Mouse (Mus musculus) limb, embryonic 14.5 days (tissue): ENCODE data around the gene Pibf1. TPM values are rescaled to one million over a fixed set of nuclear protein-coding genes. Genes with fewer than 3 reads are reported as not detected.

Experiments used
- ATAC-seq: fragments of 200-750 bp; cut with Nextera tagmentation; 2 replicates; pipeline ENCODE4 v1.8.0; 2017; ENCODE audit warnings: low read depth, moderate number of reproducible peaks, moderate TSS enrichment; ENCODE audit not compliant: low FRiP score
- DNase-seq: peaks from one replicate; pipeline ENCODE4 v3.0.0-alpha.2; 2015; ENCODE audit warnings: low spot score
- H3K27ac ChIP-seq: fragments of 300-500 bp; sonication (generic); replicated peaks from 2 replicates; pipeline ENCODE4 v1.5.1; 2014; ENCODE audit warnings: low read depth, mild to moderate bottlenecking, low read length, moderate library complexity, mixed read lengths
- H3K27me3 ChIP-seq: fragments of 300-500 bp; sonication (generic); 2 replicates; pipeline ENCODE4 v1.6.1; 2014; ENCODE audit warnings: low read length, mixed read lengths; ENCODE audit not compliant: control insufficient read depth, insufficient read depth
- H3K36me3 ChIP-seq: fragments of 300-500 bp; sonication (generic); 2 replicates; pipeline ENCODE4 v1.6.1; 2014; ENCODE audit warnings: mild to moderate bottlenecking, low read length, moderate library complexity, mixed read lengths; ENCODE audit not compliant: control insufficient read depth, insufficient read depth
- H3K4me1 ChIP-seq: fragments of 300-500 bp; sonication (generic); 2 replicates; pipeline ENCODE4 v1.6.1; 2014; ENCODE audit warnings: antibody characterized with exemption, low read length, mixed read lengths; ENCODE audit not compliant: control insufficient read depth, insufficient read depth
- H3K4me2 ChIP-seq: fragments of 300-500 bp; sonication (generic); replicated peaks from 2 replicates; pipeline ENCODE4 v1.6.1; 2014; ENCODE audit warnings: low read depth, mild to moderate bottlenecking, low read length, moderate library complexity; ENCODE audit not compliant: severe bottlenecking
- H3K4me3 ChIP-seq: fragments of 300-500 bp; sonication (generic); replicated peaks from 2 replicates; pipeline ENCODE4 v1.5.1; 2014; ENCODE audit warnings: low read length
- H3K9ac ChIP-seq: fragments of 300-500 bp; sonication (generic); 2 replicates; pipeline ENCODE4 v1.6.1; 2014; ENCODE audit warnings: mild to moderate bottlenecking, low read depth, low read length, moderate library complexity; ENCODE audit not compliant: severe bottlenecking
- H3K9me3 ChIP-seq: fragments of 300-500 bp; sonication (generic); 2 replicates; pipeline ENCODE4 v1.6.1; 2016; ENCODE audit warnings: low read length; ENCODE audit not compliant: control insufficient read depth
- POLR2A ChIP-seq: fragments of 200-500 bp; IDR thresholded peaks from 2 replicates; pipeline ENCODE4 v1.8.0; 2012; ENCODE audit warnings: inconsistent platforms, mild to moderate bottlenecking, moderate library complexity, borderline replicate concordance; ENCODE audit not compliant: insufficient read depth, insufficient read length; ENCODE audit errors: extremely low read depth
- WGBS: fragments of 180-500 bp; shearing (Covaris S2); extraction: QIAGEN DNeasy Blood & Tissue Kit; methylation state at CpG from one replicate; pipeline ENCODE4 v1.1.7; 2014; 5-methylcytosine and 5-hydroxymethylcytosine counted together
- polyA plus RNA-seq, 2 experiments: library from polyadenylated mRNA; depleted of rRNA in 1 of 2; stranded (reverse) in 1 of 2; unstranded in 1 of 2; fragments of >200 nt; fragmentation: Nextera tagmentation in 1 of 2; extraction: Ambion mirVana in 1 of 2; gene quantifications; 2 replicates each; pipeline versions ENCODE4 v1.2.1 to v1.2.3; 2012 to 2014

Pibf1 gene
- polyA plus RNA-seq, 2 experiments: 9.8 to 14.5 TPM

GRCm38 (mm10) chr14:99174138-99174745, 75.0 kb downstream of the Pibf1 start:
- Histone ChIP-seq H3K4me1 (no peaks in the 10 kb centered on the region), H3K36me3 (no peaks in the 10 kb centered on the region), H3K9me3 (no peaks in the 10 kb centered on the region), H3K27ac (no peak overlapping the region), H3K4me3 (no peak overlapping the region), H3K4me2 (no peak overlapping the region), H3K9ac (no peak overlapping the region), H3K27me3 (no peaks in the 10 kb centered on the region)
- 82% methylated on average over 4 of the region's 4 CpGs for WGBS
- TF ChIP-seq POLR2A: no peak
- DNase-seq (no peak), ATAC-seq (no peak)

DNA sequence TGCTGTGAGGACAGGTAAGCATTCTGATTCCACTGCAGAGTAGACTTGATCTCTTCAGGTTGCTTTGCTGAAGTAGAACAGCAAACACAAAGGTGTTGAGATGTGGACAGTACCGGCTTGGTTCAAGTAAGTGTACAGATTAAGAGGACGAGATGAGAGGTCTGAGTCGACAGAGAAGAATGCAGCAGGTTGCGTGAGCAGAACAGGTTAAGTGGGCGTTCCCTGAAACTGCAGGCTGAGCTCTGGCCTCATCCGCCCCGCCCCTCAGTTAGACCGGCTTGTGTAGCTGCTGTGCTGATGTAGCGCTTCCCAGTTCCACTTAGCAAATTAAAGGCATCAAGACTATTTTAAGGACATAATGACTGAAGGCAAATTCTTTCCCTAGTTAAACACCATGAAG, 77.3 kb downstream of the Pibf1 start:
- H3K4me1 ChIP-seq: no peaks in the 10 kb centered on the region
- TF ChIP-seq POLR2A: no peak
- no peak overlapping the region for H3K4me2 ChIP-seq
- H3K4me3 ChIP-seq: no peak overlapping the region
- ATAC-seq (no peak), DNase-seq (no peak)
- H3K27me3 ChIP-seq: no peaks in the 10 kb centered on the region
- H3K27ac ChIP-seq: no peak overlapping the region
- peaks cover 6% of the 10 kb centered on the region; the same call in 1 of the 2 replicates for H3K36me3 ChIP-seq
- 41% methylated on average over 9 of the region's 9 CpGs for WGBS
- H3K9ac ChIP-seq: no peak overlapping the region
- no peaks in the 10 kb centered on the region for H3K9me3 ChIP-seq

- Histone ChIP-seq H3K9me3 (no peaks in the 10 kb centered on the region), H3K27me3 (no peaks in the 10 kb centered on the region), H3K9ac (no peak overlapping the region), H3K36me3 (no peaks in the 10 kb centered on the region), H3K4me1 (no peaks in the 10 kb centered on the region), H3K4me2 (no peak overlapping the region), H3K27ac (no peak overlapping the region), H3K4me3 (no peak overlapping the region)
- no peak for TF ChIP-seq POLR2A
- DNase-seq (no peak), ATAC-seq (no peak)
- 96% methylated on average over 5 of the region's 5 CpGs for WGBS
Measured at GRCm38 (mm10) chr14:99190153-99190790, 91.0 kb downstream of the Pibf1 start.

GRCm38 (mm10) chr14:99205865-99206264, 106.6 kb downstream of the Pibf1 start:
- Histone ChIP-seq H3K36me3 (peaks cover 4% of the 10 kb centered on the region; the same call in 1 of the 2 replicates), H3K27ac (no peak overlapping the region), H3K9me3 (no peaks in the 10 kb centered on the region), H3K9ac (no peak overlapping the region), H3K4me3 (no peak overlapping the region), H3K4me1 (no peaks in the 10 kb centered on the region), H3K27me3 (no peaks in the 10 kb centered on the region), H3K4me2 (no peak overlapping the region)
- DNase-seq (no peak), ATAC-seq (no peak)
- no peak for TF ChIP-seq POLR2A
- 90% methylated on average over 2 of the region's 2 CpGs for WGBS

DNA sequence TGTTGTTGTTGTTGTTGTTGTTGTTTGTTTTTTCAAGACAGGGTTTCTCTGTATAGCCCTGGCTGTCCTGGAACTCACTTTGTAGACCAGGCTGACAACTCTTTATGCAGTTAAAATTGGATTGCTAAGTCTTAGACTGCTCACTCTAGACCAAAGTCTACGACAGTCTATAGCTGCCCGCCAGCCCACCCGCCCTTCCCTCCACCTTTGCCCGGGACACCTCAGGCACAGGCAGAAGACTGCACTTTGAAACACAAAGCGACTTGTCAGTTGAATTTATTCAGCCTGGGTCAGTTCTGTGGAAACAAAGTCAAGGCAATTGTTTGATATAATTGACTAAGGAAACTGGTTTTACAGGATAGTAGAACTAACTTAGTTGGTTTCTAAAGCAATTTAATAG, 107.4 kb downstream of the Pibf1 start:
- no peak overlapping the region for H3K4me2 ChIP-seq
- no peaks in the 10 kb centered on the region for H3K27me3 ChIP-seq
- ATAC-seq (no peak), DNase-seq (no peak)
- 89% methylated on average over 5 of the region's 5 CpGs for WGBS
- peaks cover 7% of the 10 kb centered on the region; the same call in 1 of the 2 replicates for H3K36me3 ChIP-seq
- no peaks in the 10 kb centered on the region for H3K9me3 ChIP-seq
- no peak for TF ChIP-seq POLR2A
- H3K4me1 ChIP-seq: no peaks in the 10 kb centered on the region
- H3K27ac ChIP-seq: no peak overlapping the region
- H3K4me3 ChIP-seq: no peak overlapping the region
- no peak overlapping the region for H3K9ac ChIP-seq
